Mouse (Mus musculus) hindbrain, embryonic 16.5 days (tissue): ENCODE measurements at regions not wholly inside any gene's neighbourhood (a gene's known extent, or its start where the extent isn't known, plus 50 kb on each side); places are given as distances from the start of the nearest gene placed in this dataset.

ENCODE experiments used
- ATAC-seq: fragments of 200-750 bp; cut with Nextera tagmentation; 2 replicates; pipeline ENCODE4 v1.8.0; 2017; ENCODE audit warnings: moderate TSS enrichment, moderate library complexity
- H3K27ac ChIP-seq: fragments of 300-500 bp; sonication (generic); 2 replicates; pipeline ENCODE4 v1.5.1; 2014; ENCODE audit warnings: low read depth, mild to moderate bottlenecking, control low read depth, low read length, moderate library complexity
- H3K27me3 ChIP-seq: fragments of 300-500 bp; sonication (generic); replicated peaks from 2 replicates; pipeline ENCODE4 v1.6.1; 2014; ENCODE audit warnings: low read length; ENCODE audit not compliant: control insufficient read depth, insufficient read depth
- H3K36me3 ChIP-seq: fragments of 300-500 bp; sonication (generic); 2 replicates; pipeline ENCODE4 v1.6.1; 2014; ENCODE audit warnings: mild to moderate bottlenecking, low read length, moderate library complexity, mixed read lengths; ENCODE audit not compliant: control insufficient read depth, insufficient read depth
- H3K4me1 ChIP-seq: fragments of 300-500 bp; sonication (generic); 2 replicates; pipeline ENCODE4 v1.6.1; 2014; ENCODE audit warnings: low read depth, low read length; ENCODE audit not compliant: control insufficient read depth, insufficient read depth
- H3K4me2 ChIP-seq: fragments of 300-500 bp; sonication (generic); 2 replicates; pipeline ENCODE4 v1.6.1; 2014; ENCODE audit warnings: mild to moderate bottlenecking, low read length, control low read depth, moderate library complexity
- H3K4me3 ChIP-seq: fragments of 300-500 bp; sonication (generic); 2 replicates; pipeline ENCODE4 v1.5.1; 2014; ENCODE audit warnings: mild to moderate bottlenecking, low read length, control low read depth, moderate library complexity
- H3K9ac ChIP-seq: fragments of 300-500 bp; sonication (generic); 2 replicates; pipeline ENCODE4 v1.6.1; 2014; ENCODE audit warnings: low read depth, mild to moderate bottlenecking, control low read depth, low read length, moderate library complexity
- H3K9me3 ChIP-seq: fragments of 300-500 bp; sonication (generic); 2 replicates; pipeline ENCODE4 v1.6.1; 2014; ENCODE audit warnings: mild to moderate bottlenecking, low read length, moderate library complexity; ENCODE audit not compliant: control insufficient read depth
- WGBS: fragments of 180-500 bp; shearing (Covaris S2); extraction: QIAGEN DNeasy Blood & Tissue Kit; methylation state at CpG from one replicate; pipeline ENCODE4 v1.1.7; 2014; 5-methylcytosine and 5-hydroxymethylcytosine counted together

GRCm38 (mm10) chr1:168026481-168026880 is 337.4 kb downstream of the Lmx1a start:
- H3K4me1 ChIP-seq: no peaks in the 10 kb centered on the region
- no peak overlapping the region for H3K9ac ChIP-seq
- H3K27ac ChIP-seq: no peak overlapping the region
- no peaks in the 10 kb centered on the region for H3K27me3 ChIP-seq
- no peaks in the 10 kb centered on the region for H3K36me3 ChIP-seq
- H3K4me2 ChIP-seq: no peak overlapping the region
- 79% methylated on average over 3 of the region's 3 CpGs for WGBS
- H3K4me3 ChIP-seq: no peak overlapping the region
- ATAC-seq: no peak
- H3K9me3 ChIP-seq: no peaks in the 10 kb centered on the region

- H3K9ac ChIP-seq: 0 out of 2 replicates have a peak overlapping the region, but pooled peaks have one; percentile 2
- WGBS: 14% methylated on average over 10 of the region's 10 CpGs
- H3K27me3 ChIP-seq: no peaks in the 10 kb centered on the region
- peak overlapping the region; percentile 32; the same call in 1 of the 2 replicates for H3K27ac ChIP-seq
- peak overlapping the region; percentile 5; the same call in 1 of the 2 replicates for H3K4me3 ChIP-seq
- H3K9me3 ChIP-seq: no peaks in the 10 kb centered on the region
- H3K4me1 ChIP-seq: peaks cover 20% of the 10 kb centered on the region
- peak; percentile 41 for ATAC-seq
- H3K36me3 ChIP-seq: no peaks in the 10 kb centered on the region
- H3K4me2 ChIP-seq: peak overlapping the region; percentile 46
Measured at GRCm38 (mm10) chr1:168044765-168045164, 355.7 kb downstream of the Lmx1a start.

GRCm38 (mm10) chr1:168046347-168046746 is 357.3 kb downstream of the Lmx1a start:
- ATAC-seq: peak; percentile 89
- Histone ChIP-seq H3K4me1 (peaks cover 20% of the 10 kb centered on the region), H3K9me3 (no peaks in the 10 kb centered on the region), H3K27ac (peak overlapping the region; percentile 67), H3K27me3 (no peaks in the 10 kb centered on the region), H3K4me3 (no peak overlapping the region), H3K4me2 (0 out of 2 replicates have a peak overlapping the region, but pooled peaks have one; percentile 6), H3K36me3 (no peaks in the 10 kb centered on the region), H3K9ac (no peak overlapping the region)
- 28% methylated on average over 7 of the region's 7 CpGs for WGBS

GRCm38 (mm10) chr1:168046749-168047148 is 357.7 kb downstream of the Lmx1a start:
- H3K9ac ChIP-seq: no peak overlapping the region
- H3K4me3 ChIP-seq: no peak overlapping the region
- H3K27ac ChIP-seq: peak overlapping the region; percentile 67
- peak; percentile 63 for ATAC-seq
- H3K4me2 ChIP-seq: no peak overlapping the region
- H3K27me3 ChIP-seq: no peaks in the 10 kb centered on the region
- H3K36me3 ChIP-seq: no peaks in the 10 kb centered on the region
- WGBS: 50% methylated on average over 1 of the region's 1 CpGs
- peaks cover 20% of the 10 kb centered on the region for H3K4me1 ChIP-seq
- H3K9me3 ChIP-seq: no peaks in the 10 kb centered on the region

- Histone ChIP-seq H3K4me2 (no peak overlapping the region), H3K36me3 (no peaks in the 10 kb centered on the region), H3K9ac (no peak overlapping the region), H3K4me3 (no peak overlapping the region), H3K9me3 (no peaks in the 10 kb centered on the region), H3K4me1 (peaks cover 14% of the 10 kb centered on the region), H3K27ac (no peak overlapping the region), H3K27me3 (no peaks in the 10 kb centered on the region)
- no peak for ATAC-seq
- whole genome bisulfite sequencing: 86% methylated on average over 3 of the region's 3 CpGs
Measured at GRCm38 (mm10) chr1:168049965-168050364, 360.9 kb downstream of the Lmx1a start.

- Histone ChIP-seq H3K27me3 (no peaks in the 10 kb centered on the region), H3K9me3 (no peaks in the 10 kb centered on the region), H3K4me1 (no peaks in the 10 kb centered on the region), H3K36me3 (no peaks in the 10 kb centered on the region), H3K9ac (no peak overlapping the region), H3K27ac (no peak overlapping the region), H3K4me2 (0 out of 2 replicates have a peak overlapping the region, but pooled peaks have one; percentile 0), H3K4me3 (no peak overlapping the region)
- under 1% methylated on average over 6 of the region's 7 CpGs for WGBS
- no peak for ATAC-seq
Measured at GRCm38 (mm10) chr1:168056479-168056878, 367.4 kb downstream of the Lmx1a start.

GRCm38 (mm10) chr1:168057479-168057878 is 368.4 kb downstream of the Lmx1a start:
- H3K27me3 ChIP-seq: no peaks in the 10 kb centered on the region
- no peak; the same call in 1 of the 2 replicates for ATAC-seq
- H3K4me3 ChIP-seq: no peak overlapping the region
- no peaks in the 10 kb centered on the region for H3K9me3 ChIP-seq
- H3K4me1 ChIP-seq: no peaks in the 10 kb centered on the region
- WGBS: 58% methylated on average over 9 of the region's 9 CpGs
- no peaks in the 10 kb centered on the region for H3K36me3 ChIP-seq
- H3K4me2 ChIP-seq: no peak overlapping the region
- no peak overlapping the region for H3K27ac ChIP-seq
- no peak overlapping the region for H3K9ac ChIP-seq

GRCm38 (mm10) chr1:168058769-168059168 is 369.7 kb downstream of the Lmx1a start:
- H3K27ac ChIP-seq: no peak overlapping the region
- no peaks in the 10 kb centered on the region for H3K4me1 ChIP-seq
- H3K4me2 ChIP-seq: no peak overlapping the region
- no peaks in the 10 kb centered on the region for H3K36me3 ChIP-seq
- no peak for ATAC-seq
- no peaks in the 10 kb centered on the region for H3K9me3 ChIP-seq
- no peak overlapping the region for H3K4me3 ChIP-seq
- H3K9ac ChIP-seq: no peak overlapping the region
- WGBS: 58% methylated on average over 4 of the region's 4 CpGs
- H3K27me3 ChIP-seq: no peaks in the 10 kb centered on the region

- Histone ChIP-seq H3K4me1 (peaks cover 3% of the 10 kb centered on the region), H3K9ac (no peak overlapping the region), H3K27me3 (no peaks in the 10 kb centered on the region), H3K4me2 (no peak overlapping the region), H3K36me3 (no peaks in the 10 kb centered on the region), H3K4me3 (no peak overlapping the region), H3K27ac (no peak overlapping the region), H3K9me3 (no peaks in the 10 kb centered on the region)
- ATAC-seq: peak; percentile 67
- WGBS: 68% methylated on average over 7 of the region's 7 CpGs
Measured at GRCm38 (mm10) chr1:168064065-168064664, 367.9 kb downstream of the Pbx1 start.
